Mouse (Mus musculus): ENCODE data around the gene Oas1e.

DNA sequence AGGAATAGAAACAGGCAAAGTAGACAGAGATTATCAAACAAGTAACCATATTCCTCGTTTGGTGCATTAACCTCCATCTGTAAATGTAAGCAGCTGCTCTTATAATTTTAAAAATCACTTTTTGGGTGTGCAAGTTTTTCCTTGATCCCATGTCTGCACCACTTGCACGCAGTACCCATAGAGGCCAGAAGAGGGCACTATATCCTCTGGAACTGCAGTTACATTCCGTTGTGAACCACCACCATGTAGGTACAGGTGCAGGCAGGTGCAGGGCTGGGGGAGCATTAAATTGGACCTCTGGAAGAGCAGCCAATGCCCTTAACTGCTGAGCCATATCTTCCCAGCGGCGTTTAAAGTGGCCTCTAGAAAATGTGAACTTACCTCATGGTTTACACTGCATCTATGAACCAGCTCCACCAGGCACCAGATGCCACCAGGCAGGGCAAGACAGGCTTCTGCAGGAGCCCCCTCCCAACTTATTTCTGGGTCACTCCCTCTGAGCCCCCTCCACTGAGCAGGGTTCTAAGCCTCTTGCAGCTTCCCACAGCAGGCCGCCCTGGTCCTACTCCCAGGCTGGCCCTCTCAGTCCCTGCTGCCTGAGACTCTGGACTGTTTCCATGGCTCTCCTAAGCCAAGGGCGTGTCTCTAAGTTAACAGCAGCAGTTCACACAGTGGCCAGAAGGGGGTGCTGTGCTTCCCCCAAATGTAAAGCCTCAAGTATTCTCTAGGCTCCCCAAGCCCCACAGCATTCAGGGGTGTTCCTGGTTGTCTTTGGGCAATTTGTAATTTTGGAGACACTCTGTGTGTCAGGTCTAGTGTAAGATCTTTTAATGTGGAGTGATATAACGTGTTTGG is 41.6 kb upstream of the Oas1e start:
- TF ChIP-seq USF1 (IDR thresholded peaks at IDR 0.05; ENCODE audit: low read depth, low read length) (no peak), POLR2A (IDR thresholded peaks at IDR 0.05; ENCODE audit: low read depth, low read length) (no peak), CHD1 (IDR thresholded peaks at IDR 0.05; ENCODE audit: low read depth, low read length) (no peak), JUN (IDR thresholded peaks at IDR 0.05; ENCODE audit: insufficient read depth, low read depth, low read length) (no peak), EP300 (IDR thresholded peaks at IDR 0.05; ENCODE audit: low read length) (no peak), MAX (IDR thresholded peaks at IDR 0.05; ENCODE audit: low read length) (no peak), ZNF384 (IDR thresholded peaks at IDR 0.05; ENCODE audit: low read depth, low read length) (no peak), MEF2A (IDR thresholded peaks at IDR 0.05; ENCODE audit: borderline replicate concordance, low read depth, low read length) (no peak), RCOR1 (conservative IDR thresholded peaks at IDR 0.05; ENCODE audit: low read depth, low read length) (no peak), CTCF (conservative IDR thresholded peaks at IDR 0.05 in 1 of 2, IDR thresholded peaks at IDR 0.05 in 1 of 2; ENCODE audit: low read depth in 2 of 2, low read length in 2 of 2) (peak; percentile 74), MAZ (IDR thresholded peaks at IDR 0.05; ENCODE audit: low read depth, low read length) (no peak), USF2 (conservative IDR thresholded peaks at IDR 0.05; ENCODE audit: low read depth, low read length) (no peak)
